Mouse (Mus musculus): ENCODE data around the gene 1700029P11Rik. TPM values are rescaled to one million over a fixed set of nuclear protein-coding genes. Genes with fewer than 3 reads are reported as not detected.

Gene 1700029P11Rik
- polyA plus RNA-seq, 1 experiment = 0.08 TPM

- Histone ChIP-seq H3K27ac (ENCODE audit: insufficient read depth, low read depth, low read length) (no peak overlapping the region), H3K36me3 (ENCODE audit: control insufficient read depth, insufficient read depth, low read length) (no peaks in the 10 kb centered on the region; the same call in 1 of the 2 replicates), H3K4me1 (ENCODE audit: control insufficient read depth, insufficient read depth, low read length) (no peaks in the 10 kb centered on the region), H3K27me3 (replicated peaks; ENCODE audit: control insufficient read depth, insufficient read depth, low read length) (no peaks in the 10 kb centered on the region), H3K4me3 (ENCODE audit: insufficient read depth, low read depth, low read length) (no peak overlapping the region)
- WGBS = 65% methylated on average over 8 of the region's 8 CpGs
- peak; percentile 50 for DNase-seq
- TF ChIP-seq CTCF (conservative IDR thresholded peaks at IDR 0.05; ENCODE audit: insufficient read depth, insufficient read length, low read depth, low read length) (peak; percentile 74), POLR2A (IDR thresholded peaks at IDR 0.05; ENCODE audit: low read depth, low read length) (no peak)
Observed at GRCm38 (mm10) chr15:81956457-81956856, 23.9 kb upstream of the 1700029P11Rik start.

DNA sequence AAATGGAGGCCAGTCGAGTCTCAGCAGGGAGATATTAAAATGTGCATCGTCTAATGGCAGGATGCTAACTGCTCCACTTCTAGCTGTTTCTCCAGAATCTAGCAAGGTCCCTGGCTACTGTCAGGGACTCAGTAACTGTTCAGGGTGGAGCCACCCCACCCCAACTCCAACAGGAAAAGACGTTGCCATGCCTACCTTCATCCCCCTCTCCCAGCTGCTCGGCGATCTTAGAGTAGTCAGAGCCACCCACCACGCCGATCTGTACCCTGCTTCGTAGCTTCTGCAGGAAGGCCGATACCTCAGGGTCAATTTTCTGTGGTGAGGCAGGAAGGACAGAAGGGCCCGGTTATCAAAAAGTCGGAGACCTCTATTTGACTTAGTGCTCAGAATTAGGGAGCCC is 22.7 kb upstream of the 1700029P11Rik start:
- no peak for DNase-seq
- no peaks in the 10 kb centered on the region for H3K27me3 ChIP-seq (replicated peaks; ENCODE audit: control insufficient read depth, insufficient read depth, low read length)
- 86% methylated on average over 11 of the region's 11 CpGs for WGBS
- H3K4me1 ChIP-seq (ENCODE audit: control insufficient read depth, insufficient read depth, low read length) = no peaks in the 10 kb centered on the region
- no peak overlapping the region for H3K27ac ChIP-seq (ENCODE audit: insufficient read depth, low read depth, low read length)
- H3K4me3 ChIP-seq (ENCODE audit: insufficient read depth, low read depth, low read length) = no peak overlapping the region
- no peaks in the 10 kb centered on the region; the same call in 1 of the 2 replicates for H3K36me3 ChIP-seq (ENCODE audit: control insufficient read depth, insufficient read depth, low read length)
- no peak for TF ChIP-seq CTCF (conservative IDR thresholded peaks at IDR 0.05; ENCODE audit: insufficient read depth, insufficient read length, low read depth, low read length)
- no peak for TF ChIP-seq POLR2A (IDR thresholded peaks at IDR 0.05; ENCODE audit: low read depth, low read length)

- TF ChIP-seq POLR2A (IDR thresholded peaks at IDR 0.05; ENCODE audit: low read depth, low read length) = no peak
- no peak for TF ChIP-seq CTCF (conservative IDR thresholded peaks at IDR 0.05; ENCODE audit: insufficient read depth, insufficient read length, low read depth, low read length)
- no peaks in the 10 kb centered on the region for H3K27me3 ChIP-seq (replicated peaks; ENCODE audit: control insufficient read depth, insufficient read depth, low read length)
- DNase-seq = no peak
- H3K27ac ChIP-seq (ENCODE audit: insufficient read depth, low read depth, low read length) = no peak overlapping the region
- no peaks in the 10 kb centered on the region; the same call in 1 of the 2 replicates for H3K36me3 ChIP-seq (ENCODE audit: control insufficient read depth, insufficient read depth, low read length)
- no peaks in the 10 kb centered on the region for H3K4me1 ChIP-seq (ENCODE audit: control insufficient read depth, insufficient read depth, low read length)
- H3K4me3 ChIP-seq (ENCODE audit: insufficient read depth, low read depth, low read length) = no peak overlapping the region
- 90% methylated on average over 3 of the region's 3 CpGs for WGBS
Observed at GRCm38 (mm10) chr15:81958906-81959305, 21.4 kb upstream of the 1700029P11Rik start.

DNA sequence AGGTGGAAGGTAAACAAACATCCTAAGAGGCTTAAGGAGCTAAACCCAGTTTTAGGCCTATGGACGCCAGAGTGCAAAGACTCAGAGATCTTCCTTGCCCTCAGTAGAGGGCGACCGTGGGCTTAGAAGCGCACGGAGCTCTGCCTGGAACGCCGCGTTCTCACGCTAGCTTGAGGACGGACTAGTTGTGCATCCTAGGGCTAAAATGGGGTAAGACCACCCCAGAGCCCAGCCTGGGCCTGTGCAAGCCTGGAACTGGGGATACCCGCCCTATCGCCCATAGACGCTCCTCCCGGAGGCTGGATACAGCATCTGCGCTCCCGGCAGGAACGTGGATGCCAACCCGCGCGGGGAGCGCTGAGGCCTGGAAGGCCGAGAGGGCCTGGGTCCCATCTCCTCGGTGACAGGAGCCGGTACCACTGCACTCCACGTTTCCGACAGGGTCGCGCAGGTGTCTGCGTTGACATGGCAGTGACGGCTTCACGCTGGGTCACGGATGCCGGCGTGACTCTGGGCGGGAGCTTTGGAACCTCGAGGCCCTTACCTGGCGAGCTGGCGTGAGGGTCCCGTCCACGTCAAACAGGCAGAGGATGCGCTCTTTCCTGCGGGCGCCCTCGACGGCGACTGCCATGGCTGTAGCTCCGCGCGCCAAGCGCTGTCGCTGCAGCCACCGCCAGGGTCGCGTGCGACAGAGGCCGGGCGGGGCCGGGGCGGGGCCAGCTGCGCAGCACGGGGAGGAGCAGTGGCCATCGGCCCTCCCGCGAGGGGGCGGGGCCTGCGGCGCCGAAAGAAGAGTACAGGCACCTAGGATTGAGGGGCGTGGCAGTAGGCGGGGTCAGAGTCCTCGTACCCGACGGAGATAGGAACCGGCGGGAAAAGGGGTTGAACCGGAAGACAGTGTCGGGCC is 19.9 kb upstream of the 1700029P11Rik start, which contains the start of gene Pmm1:
Gene Pmm1, minus strand, starts transcription at position 760 of the 907 bp plus-strand sequence.
- Histone ChIP-seq H3K4me1 (ENCODE audit: control insufficient read depth, insufficient read depth, low read length) (no peaks in the 10 kb centered on the region), H3K27me3 (replicated peaks; ENCODE audit: control insufficient read depth, insufficient read depth, low read length) (no peaks in the 10 kb centered on the region), H3K27ac (ENCODE audit: insufficient read depth, low read depth, low read length) (peak within 1 kb of the TSS; percentile 41; the same call in 1 of the 2 replicates), H3K4me3 (ENCODE audit: insufficient read depth, low read depth, low read length) (peak within 1 kb of the TSS; percentile 64), H3K36me3 (ENCODE audit: control insufficient read depth, insufficient read depth, low read length) (no peaks in the 10 kb centered on the region; the same call in 1 of the 2 replicates)
- peak; percentile 99 for DNase-seq
- TF ChIP-seq CTCF (conservative IDR thresholded peaks at IDR 0.05; ENCODE audit: insufficient read depth, insufficient read length, low read depth, low read length) = peak; percentile 85
- TF ChIP-seq POLR2A (IDR thresholded peaks at IDR 0.05; ENCODE audit: low read depth, low read length) = no peak
- WGBS = under 1% methylated on average over 77 of the region's 77 CpGs

DNA sequence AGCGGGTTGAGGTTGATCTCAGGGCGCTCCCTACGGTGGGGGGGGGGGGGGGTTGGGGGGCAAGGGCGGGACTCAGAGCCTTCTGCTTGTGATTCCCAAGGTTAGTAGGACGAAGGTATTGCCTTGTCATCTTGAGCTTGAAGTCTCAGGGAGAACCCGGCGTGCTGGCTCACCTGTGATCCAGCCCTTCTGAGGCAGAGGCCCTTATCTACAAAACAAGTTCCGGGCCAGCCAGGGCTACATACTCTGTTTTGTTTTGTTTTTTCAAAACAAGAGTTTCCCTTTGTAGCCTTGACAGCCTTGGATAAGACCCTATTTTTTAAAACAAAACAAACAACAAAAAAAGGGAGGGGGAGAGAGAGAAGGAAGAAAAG is 19.3 kb upstream of the 1700029P11Rik start:
- Histone ChIP-seq H3K4me3 (ENCODE audit: insufficient read depth, low read depth, low read length) (peak overlapping the region; percentile 30; the same call in 1 of the 2 replicates), H3K27me3 (replicated peaks; ENCODE audit: control insufficient read depth, insufficient read depth, low read length) (no peaks in the 10 kb centered on the region), H3K4me1 (ENCODE audit: control insufficient read depth, insufficient read depth, low read length) (no peaks in the 10 kb centered on the region), H3K36me3 (ENCODE audit: control insufficient read depth, insufficient read depth, low read length) (no peaks in the 10 kb centered on the region), H3K27ac (ENCODE audit: insufficient read depth, low read depth, low read length) (peak overlapping the region; percentile 41; the same call in 1 of the 2 replicates)
- TF ChIP-seq POLR2A (IDR thresholded peaks at IDR 0.05; ENCODE audit: low read depth, low read length) (no peak), CTCF (conservative IDR thresholded peaks at IDR 0.05; ENCODE audit: insufficient read depth, insufficient read length, low read depth, low read length) (no peak)
- WGBS = 2% methylated on average over 6 of the region's 8 CpGs
- no peak for DNase-seq

DNA sequence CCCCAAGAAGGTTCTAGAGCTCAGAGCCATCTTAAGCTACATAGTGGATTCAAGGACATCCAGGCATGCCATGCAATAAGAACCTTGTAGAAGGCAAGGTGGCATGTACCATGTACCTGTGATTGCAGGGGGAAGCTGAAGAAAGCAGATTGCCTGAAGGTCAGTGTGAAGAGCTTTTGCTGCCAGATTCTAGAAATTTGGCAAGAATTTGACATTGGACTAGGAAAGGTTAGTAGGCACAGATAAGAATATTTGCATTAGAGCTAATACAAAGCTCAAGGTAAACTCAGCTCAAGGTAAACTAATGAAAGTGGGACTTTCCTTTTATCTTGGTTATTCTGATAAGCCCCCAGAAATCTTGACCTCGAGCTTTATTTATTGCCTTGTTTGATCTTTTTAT is 16.1 kb upstream of the 1700029P11Rik start:
- H3K36me3 ChIP-seq (ENCODE audit: control insufficient read depth, insufficient read depth, low read length) = no peaks in the 10 kb centered on the region
- TF ChIP-seq CTCF (conservative IDR thresholded peaks at IDR 0.05; ENCODE audit: insufficient read depth, insufficient read length, low read depth, low read length) (no peak), POLR2A (IDR thresholded peaks at IDR 0.05; ENCODE audit: low read depth, low read length) (no peak)
- H3K27ac ChIP-seq (ENCODE audit: insufficient read depth, low read depth, low read length) = no peak overlapping the region
- WGBS = 42% methylated on average over 1 of the region's 1 CpGs
- H3K27me3 ChIP-seq (replicated peaks; ENCODE audit: control insufficient read depth, insufficient read depth, low read length) = no peaks in the 10 kb centered on the region
- H3K4me3 ChIP-seq (ENCODE audit: insufficient read depth, low read depth, low read length) = no peak overlapping the region
- no peaks in the 10 kb centered on the region for H3K4me1 ChIP-seq (ENCODE audit: control insufficient read depth, insufficient read depth, low read length)
- no peak for DNase-seq

GRCm38 (mm10) chr15:81964980-81965545 is 15.3 kb upstream of the 1700029P11Rik start:
- H3K36me3 ChIP-seq (ENCODE audit: control insufficient read depth, insufficient read depth, low read length) = no peaks in the 10 kb centered on the region
- H3K27me3 ChIP-seq (replicated peaks; ENCODE audit: control insufficient read depth, insufficient read depth, low read length) = no peaks in the 10 kb centered on the region
- TF ChIP-seq CTCF (conservative IDR thresholded peaks at IDR 0.05; ENCODE audit: insufficient read depth, insufficient read length, low read depth, low read length) (no peak), POLR2A (IDR thresholded peaks at IDR 0.05; ENCODE audit: low read depth, low read length) (no peak)
- H3K4me1 ChIP-seq (ENCODE audit: control insufficient read depth, insufficient read depth, low read length) = no peaks in the 10 kb centered on the region
- DNase-seq = no peak
- no peak overlapping the region for H3K4me3 ChIP-seq (ENCODE audit: insufficient read depth, low read depth, low read length)
- H3K27ac ChIP-seq (ENCODE audit: insufficient read depth, low read depth, low read length) = no peak overlapping the region
- 60% methylated on average over 4 of the region's 4 CpGs for WGBS
